Comparison of ENCODE assay signal across 23 mouse cellular contexts in genomic region chr2:120033726-120034125, GRCm38 (mm10). TPM values are rescaled to one million over a fixed set of nuclear protein-coding genes. Genes with fewer than 3 reads are reported as not detected.
DNase-seq lines count a peak whose midpoint lies in the region; ATAC-seq lines count a peak whose summit lies in the region.
"Had no signal": no experiment of that assay in that cellular context is flagged by ENCODE, and none has a peak within 500 bp of the region (broad histone marks: within the 10 kb centered on the region; RNA-seq: fewer than 3 reads in every experiment).

No protein-coding gene starts in this region.

- no peak for ATAC-seq in midbrain, embryonic 13.5 days
- ATAC-seq: activated CD4-positive, CD25-positive, alpha-beta regulatory T cell, adult 4 months; liver, postnatal 0 days had no signal

- H3K4me2 ChIP-seq in midbrain, embryonic 13.5 days (replicated peaks): no peak overlapping the region
- H3K4me2 ChIP-seq: embryonic facial prominence, embryonic 13.5 days; forebrain, embryonic 12.5 days; heart, embryonic 11.5 days; hindbrain, embryonic 15.5 days; limb, embryonic 12.5 days; liver, embryonic 11.5 days; midbrain, embryonic 12.5 days had no signal

- H3K36me3 ChIP-seq in midbrain, embryonic 13.5 days: peaks cover 90% of the 10 kb centered on the region

- H3K27me3 ChIP-seq in midbrain, embryonic 13.5 days: no peaks in the 10 kb centered on the region
- H3K27me3 ChIP-seq: embryonic facial prominence, embryonic 13.5 days; forebrain, embryonic 12.5 days; hindbrain, embryonic 15.5 days; limb, embryonic 12.5 days; midbrain, embryonic 12.5 days had no signal

- no peak overlapping the region for H3K27ac ChIP-seq in midbrain, embryonic 13.5 days
- H3K27ac ChIP-seq: embryonic facial prominence, embryonic 13.5 days; forebrain, embryonic 12.5 days; hindbrain, embryonic 15.5 days; layer of hippocampus, adult 2 months; limb, embryonic 12.5 days; midbrain, embryonic 12.5 days had no signal

- peaks cover 3% of the 10 kb centered on the region for H3K4me1 ChIP-seq in midbrain, embryonic 13.5 days (replicated peaks)
- H3K4me1 ChIP-seq: embryonic facial prominence, embryonic 13.5 days; forebrain, embryonic 12.5 days; limb, embryonic 12.5 days; midbrain, embryonic 12.5 days had no signal

- WGBS in midbrain, embryonic 13.5 days: 84% methylated on average over 5 of the region's 5 CpGs

- H3K9ac ChIP-seq in midbrain, embryonic 13.5 days (replicated peaks): no peak overlapping the region
- H3K9ac ChIP-seq: embryonic facial prominence, embryonic 13.5 days; forebrain, embryonic 12.5 days; hindbrain, embryonic 15.5 days; limb, embryonic 12.5 days; liver, postnatal 0 days; midbrain, embryonic 12.5 days had no signal

- DNase-seq in left cerebral cortex, postnatal 4 days: peak; percentile 49
- no peak for DNase-seq in left cerebral cortex, adult 8-10 months (ENCODE audit: low spot score in 2 of 2)
- peak; percentile 59 for DNase-seq in urinary bladder, postnatal 14 days (ENCODE audit: low spot score)
- DNase-seq in urinary bladder, postnatal 10 days (ENCODE audit: low spot score): no peak
- DNase-seq in cerebellum, adult 9-11 months: peak; percentile 62
- DNase-seq in adrenal gland, postnatal 10 days: no peak
- DNase-seq: adrenal gland, adult 8-10 months; B cell, adult 2 months; embryo, embryonic 11 days; kidney, adult 9 months; liver, postnatal 0 days; thymus, postnatal 25 days had no signal

- intact Hi-C loops in left cerebral cortex, postnatal 4 days (cut with DNase I): no loop called here

- no peak overlapping the region for H3K4me3 ChIP-seq in midbrain, embryonic 13.5 days (replicated peaks)
- H3K4me3 ChIP-seq: embryonic facial prominence, embryonic 13.5 days; erythroblast, embryonic 14.5 days; forebrain, embryonic 12.5 days; hindbrain, embryonic 15.5 days; layer of hippocampus, adult 2 months; limb, embryonic 12.5 days; midbrain, embryonic 12.5 days had no signal

- no peaks in the 10 kb centered on the region for H3K9me3 ChIP-seq in midbrain, embryonic 13.5 days
- H3K9me3 ChIP-seq: embryonic facial prominence, embryonic 13.5 days; forebrain, embryonic 12.5 days; hindbrain, embryonic 15.5 days; limb, embryonic 12.5 days; midbrain, embryonic 12.5 days had no signal

RNA-seq across cellular contexts. Expression of gene Pla2g4b, which starts 0.5 kb away (rescaled TPM):
- 1 to 10 TPM; 7.1 to 8.1 TPM for total RNA-seq in left cerebral cortex, postnatal 4 days (2021)
- 1 to 10 TPM; 1.1 to 4.3 (median 2.1) TPM for total RNA-seq in left cerebral cortex, adult 8-10 months (2022)
- polyA plus RNA-seq in midbrain, embryonic 13.5 days (2015; fragmentation: Nextera tagmentation; extraction: Ambion mirVana): 4.6 and 5.4 TPM in 2 replicates
- total RNA-seq in adrenal gland, postnatal 10 days (2021): 1 to 10 TPM; 1.1 to 4.0 TPM

RNA-seq across cellular contexts. Expression of gene Gm28042, which starts 6.4 kb away (rescaled TPM):
- total RNA-seq in left cerebral cortex, postnatal 4 days (2021): 1 to 10 TPM; 3.7 to 5.4 TPM
- 1 to 10 TPM in 3 of 4 experiments, under 1 TPM in 1; 0.50 to 2.6 (median 1.3) TPM for total RNA-seq in left cerebral cortex, adult 8-10 months (2022)
- polyA plus RNA-seq in midbrain, embryonic 13.5 days (2015; fragmentation: Nextera tagmentation; extraction: Ambion mirVana): 5.7 and 5.8 TPM in 2 replicates
- 1 to 10 TPM in 1 of 2 experiments, under 1 TPM in 1; 0.69 to 4.7 TPM for total RNA-seq in adrenal gland, postnatal 10 days (2021)

RNA-seq across cellular contexts. Expression of gene Jmjd7, which starts 6.4 kb away (rescaled TPM):
- 10 to 100 TPM; 10.2 to 11.1 TPM for total RNA-seq in left cerebral cortex, postnatal 4 days (2021)
- total RNA-seq in left cerebral cortex, adult 8-10 months (2022): 1 to 10 TPM; 3.6 to 4.6 (median 4.2) TPM
- polyA plus RNA-seq in midbrain, embryonic 13.5 days (2015; fragmentation: Nextera tagmentation; extraction: Ambion mirVana): 26.0 and 26.5 TPM in 2 replicates
- 10 to 100 TPM in 1 of 2 experiments, 1 to 10 TPM in 1; 9.3 to 11.9 TPM for total RNA-seq in adrenal gland, postnatal 10 days (2021)

Comparison
In these comparisons a context has a peak if more than half of its experiments do, and no peak if none do; other contexts are left out.
1. DNase-seq: peak in left cerebral cortex, postnatal 4 days (single experiment), urinary bladder, postnatal 14 days (single experiment) and cerebellum, adult 9-11 months (single experiment); none in left cerebral cortex, adult 8-10 months (0 of 2), urinary bladder, postnatal 10 days (single experiment) and adrenal gland, postnatal 10 days (single experiment).